Mouse (Mus musculus): ENCODE data around the gene Cd300lb. TPM values are rescaled to one million over a fixed set of nuclear protein-coding genes. Genes with fewer than 3 reads are reported as not detected.

The Cd300lb gene
- 0.13 TPM in 1 of 2 replicates, not detected in the other for polyA plus RNA-seq (2012; rRNA removed)

GRCm38 (mm10) chr11:114934144-114934543 is at the start of gene Cd300lb:
TSS of gene Cd300lb (minus strand) at chr11:114934386.

GRCm38 (mm10) chr11:114968752-114969207 is 34.6 kb upstream of the Cd300lb start, which contains the start of gene Cd300c:
TSS of gene Cd300c (minus strand) at chr11:114969157.

GRCm38 (mm10) chr11:114889991-114890518 is 44.1 kb downstream of the Cd300lb start, which contains the start of gene Cd300a:
TSS of gene Cd300a (plus strand) at chr11:114890041.

Other genes starting within 250 kb of the Cd300lb start
- gene Dnaic2, start 207.0 kb downstream of the Cd300lb start, polyA plus RNA-seq (2012; rRNA removed) = 2.6 and 2.9 TPM in 2 replicates
- 1.8 and 3.3 TPM in 2 replicates for gene Kif19a, start 169.0 kb downstream of the Cd300lb start, polyA plus RNA-seq (2012; rRNA removed)
- gene Btbd17, start 138.4 kb downstream of the Cd300lb start, polyA plus RNA-seq (2012; rRNA removed) = 23.1 and 25.3 TPM in 2 replicates
- not detected in 2 replicates for gene Gpr142, start 135.5 kb downstream of the Cd300lb start, polyA plus RNA-seq (2012; rRNA removed)
- gene Gprc5c, start 83.2 kb downstream of the Cd300lb start, polyA plus RNA-seq (2012; rRNA removed) = 3.2 and 5.0 TPM in 2 replicates
- 0.68 and 0.74 TPM in 2 replicates for gene Cd300a, start 44.3 kb downstream of the Cd300lb start, polyA plus RNA-seq (2012; rRNA removed)
- not detected in 2 replicates for gene Cd300c, start 34.8 kb upstream of the Cd300lb start, polyA plus RNA-seq (2012; rRNA removed)
- 0.03 and 0.05 TPM in 2 replicates for gene Cd300ld, start 55.5 kb upstream of the Cd300lb start, polyA plus RNA-seq (2012; rRNA removed)
- gene Cd300c2, start 67.5 kb upstream of the Cd300lb start, polyA plus RNA-seq (2012; rRNA removed) = 0.87 and 0.96 TPM in 2 replicates
- gene Cd300ld2, start 81.8 kb upstream of the Cd300lb start, polyA plus RNA-seq (2012; rRNA removed) = 0.23 TPM in 1 of 2 replicates, not detected in the other
- 0.27 TPM in 1 of 2 replicates, not detected in the other for gene Cd300ld4, start 92.6 kb upstream of the Cd300lb start, polyA plus RNA-seq (2012; rRNA removed)
- gene Cd300ld5, start 103.4 kb upstream of the Cd300lb start, polyA plus RNA-seq (2012; rRNA removed) = 0.33 TPM in 1 of 2 replicates, not detected in the other
- 0.58 TPM in 1 of 2 replicates, not detected in the other for gene Cd300ld3, start 114.0 kb upstream of the Cd300lb start, polyA plus RNA-seq (2012; rRNA removed)
- gene Cd300e, start 127.8 kb upstream of the Cd300lb start, polyA plus RNA-seq (2012; rRNA removed) = 0.04 TPM in 1 of 2 replicates, not detected in the other
- 0.79 and 0.87 TPM in 2 replicates for gene Rab37, start 157.0 kb upstream of the Cd300lb start, polyA plus RNA-seq (2012; rRNA removed)
- gene Cd300lf, start 199.6 kb upstream of the Cd300lb start, polyA plus RNA-seq (2012; rRNA removed) = 0.18 and 0.36 TPM in 2 replicates
- gene Slc9a3r1, start 229.0 kb upstream of the Cd300lb start, polyA plus RNA-seq (2012; rRNA removed) = 41.7 and 45.8 TPM in 2 replicates